Mouse (Mus musculus) splenic B cell, adult 2 months (primary cell): ENCODE results near the gene Nudcd3.
"Not testable (repeated sequence)": the region's sequence is repeated elsewhere in the genome, so short reads cannot be mapped to it uniquely, and the experiment has no call there.

Experiments
- DNase-seq: peaks from one replicate; pipeline ENCODE4 v3.0.0-alpha.2; 2011; ENCODE audit warnings: low read depth, low spot score
- H3K27me3 ChIP-seq: 2 replicates; pipeline ENCODE4 v1.6.1; 2012; ENCODE audit warnings: mild to moderate bottlenecking, low read length, moderate library complexity, mixed read lengths; ENCODE audit not compliant: control insufficient read depth, poor library complexity, insufficient read depth, severe bottlenecking
- H3K36me3 ChIP-seq: 2 replicates; pipeline ENCODE4 v1.6.1; 2012; ENCODE audit warnings: mild to moderate bottlenecking, low read length, moderate library complexity, mixed read lengths; ENCODE audit not compliant: control insufficient read depth, poor library complexity, insufficient read depth, severe bottlenecking

Gene Nudcd3

DNA sequence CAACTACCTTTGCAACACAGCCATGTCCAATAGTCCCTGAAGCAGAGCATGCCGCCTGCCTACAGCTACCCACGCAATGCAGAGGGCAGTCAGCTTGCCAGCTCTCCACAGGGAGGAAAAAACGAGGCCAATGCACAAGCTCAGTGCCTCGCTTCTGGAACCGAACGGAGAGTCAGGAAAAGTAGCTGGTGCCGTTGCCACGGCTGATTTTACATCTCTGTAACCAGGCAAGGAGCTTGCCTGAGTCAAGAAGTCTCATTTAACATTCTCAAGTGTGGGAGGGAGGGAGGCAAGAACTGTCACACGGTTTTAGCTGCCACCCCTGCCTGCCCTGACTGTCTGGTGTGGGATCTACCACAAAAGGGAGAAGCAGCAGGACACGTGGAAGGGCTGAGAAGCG is 79.6 kb downstream of the Nudcd3 start:
- no peak for DNase-seq
- Histone ChIP-seq H3K27me3 (no peaks in the 10 kb centered on the region), H3K36me3 (no peaks in the 10 kb centered on the region)

DNA sequence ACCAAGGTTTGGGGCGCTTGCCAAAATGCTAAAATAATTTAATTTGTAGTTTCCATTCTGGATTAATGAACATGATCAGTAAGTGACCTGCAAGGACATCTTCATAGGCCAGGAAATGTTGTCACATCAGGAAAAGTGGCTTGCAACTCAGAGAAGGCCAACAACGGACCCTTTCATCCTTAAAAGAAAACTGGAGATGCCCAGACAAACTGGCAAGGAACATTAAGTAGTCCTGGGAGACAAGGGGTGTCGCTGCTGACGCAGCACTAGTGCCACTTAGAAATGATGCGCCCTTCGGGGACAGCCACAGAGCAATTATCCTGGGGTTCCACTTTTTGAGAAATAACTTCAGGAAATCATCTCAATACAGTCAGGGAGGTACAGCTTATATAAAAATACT is 80.2 kb downstream of the Nudcd3 start:
- DNase-seq, result no peak
- Histone ChIP-seq H3K27me3 (no peaks in the 10 kb centered on the region), H3K36me3 (no peaks in the 10 kb centered on the region)

DNA sequence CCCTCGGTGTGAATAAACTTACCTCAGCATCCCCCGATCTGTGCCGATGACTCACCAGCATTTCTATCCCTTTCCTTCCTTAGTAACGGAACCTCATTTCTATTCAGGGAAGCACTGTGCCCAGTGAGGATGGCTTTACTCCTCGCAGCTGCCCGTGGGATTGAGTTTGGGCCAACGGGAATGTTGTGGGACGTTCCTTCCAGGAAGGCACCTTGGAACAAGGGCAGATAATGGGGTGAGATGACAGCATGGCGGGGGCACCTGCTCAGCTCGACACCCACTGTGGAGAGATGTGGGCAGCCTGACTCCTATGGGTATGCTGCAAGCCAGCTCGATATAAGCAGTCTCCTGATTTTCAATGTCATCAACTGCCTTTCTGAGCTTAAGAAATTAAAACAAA is 80.9 kb downstream of the Nudcd3 start:
- Histone ChIP-seq H3K27me3 (no peaks in the 10 kb centered on the region), H3K36me3 (no peaks in the 10 kb centered on the region)
- DNase-seq, result no peak

DNA sequence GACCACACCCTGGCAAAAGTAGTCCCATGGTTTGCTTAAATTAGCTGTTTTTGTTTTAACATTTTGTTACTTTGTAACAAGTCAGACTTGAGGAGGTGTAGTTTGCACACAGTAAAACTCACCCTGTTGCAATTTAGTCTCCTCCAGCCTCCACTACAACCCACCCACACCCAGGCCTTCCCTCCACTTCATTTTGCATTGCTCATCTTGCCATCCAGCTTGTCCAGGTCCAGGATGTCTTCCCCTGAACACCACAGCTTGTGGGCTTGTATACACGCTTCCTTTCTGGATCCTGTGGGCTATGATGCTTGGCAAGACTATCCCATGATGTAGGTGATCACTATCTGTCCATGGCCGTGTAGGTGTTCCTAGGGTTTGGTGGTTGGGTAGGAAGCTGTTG is 82.3 kb downstream of the Nudcd3 start:
- no peaks in the 10 kb centered on the region for H3K36me3 ChIP-seq
- H3K27me3 ChIP-seq, result no peaks in the 10 kb centered on the region

DNA sequence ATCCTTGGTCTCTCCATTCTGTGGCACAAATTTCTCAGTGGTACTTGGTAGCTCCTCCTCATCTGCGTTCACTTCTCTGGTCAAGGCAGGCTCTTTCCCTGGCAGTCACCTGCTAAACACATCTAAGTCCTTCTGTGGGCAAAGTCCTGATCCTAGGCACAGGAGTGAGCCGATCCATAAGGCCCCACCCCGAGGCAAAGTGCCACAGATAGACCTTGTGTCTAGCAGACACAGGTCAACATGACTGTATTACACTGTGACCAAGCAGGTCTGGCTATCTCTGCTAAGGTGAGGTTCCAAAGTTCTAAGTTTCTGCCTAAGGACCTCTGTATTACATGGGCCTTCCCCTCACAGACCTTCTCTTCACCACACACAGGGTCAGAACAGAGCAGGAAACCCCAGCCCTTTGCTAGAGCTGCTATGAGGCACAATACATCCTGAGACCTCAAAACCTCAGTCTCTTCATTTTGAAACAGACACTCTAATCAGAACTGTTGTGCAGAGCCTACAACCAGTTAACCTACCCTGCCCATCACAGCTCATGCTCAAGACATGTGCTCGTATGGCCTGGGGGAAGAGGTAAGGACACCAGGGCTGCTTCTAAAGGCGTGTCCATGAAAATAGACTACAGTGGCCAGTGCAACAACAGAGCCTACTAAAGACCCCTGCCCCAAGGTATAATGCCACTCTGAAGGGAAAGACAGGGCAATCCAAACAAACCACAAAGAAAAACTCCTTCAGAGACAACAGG is 88.3 kb downstream of the Nudcd3 start:
- DNase-seq, result no peak
- Histone ChIP-seq H3K36me3 (peaks cover 7% of the 10 kb centered on the region), H3K27me3 (no peaks in the 10 kb centered on the region)

More for the DNA sequence above, 82.3 kb downstream of the Nudcd3 start:
- DNase-seq, result no peak

DNA sequence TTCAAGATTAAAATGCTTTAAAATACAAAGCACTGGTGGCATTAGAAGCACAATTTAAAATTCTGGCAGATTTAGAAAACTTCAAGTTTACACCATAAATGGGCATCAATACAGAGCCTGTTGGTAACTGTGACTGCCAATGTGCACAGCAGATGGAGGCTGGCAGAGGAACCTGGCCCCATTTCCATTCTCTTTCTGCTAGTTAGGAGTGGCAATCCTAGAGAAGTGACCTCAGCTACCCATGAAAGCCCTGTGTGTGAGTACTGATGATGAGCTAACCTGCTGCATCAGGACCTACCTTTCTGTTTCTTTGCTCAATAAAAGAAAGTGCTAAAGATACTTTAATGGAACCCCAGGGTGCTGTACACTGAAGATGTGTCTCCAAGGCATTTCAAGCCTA is 90.2 kb downstream of the Nudcd3 start:
- Histone ChIP-seq H3K36me3 (peaks cover 7% of the 10 kb centered on the region), H3K27me3 (no peaks in the 10 kb centered on the region)
- DNase-seq, result no peak

DNA sequence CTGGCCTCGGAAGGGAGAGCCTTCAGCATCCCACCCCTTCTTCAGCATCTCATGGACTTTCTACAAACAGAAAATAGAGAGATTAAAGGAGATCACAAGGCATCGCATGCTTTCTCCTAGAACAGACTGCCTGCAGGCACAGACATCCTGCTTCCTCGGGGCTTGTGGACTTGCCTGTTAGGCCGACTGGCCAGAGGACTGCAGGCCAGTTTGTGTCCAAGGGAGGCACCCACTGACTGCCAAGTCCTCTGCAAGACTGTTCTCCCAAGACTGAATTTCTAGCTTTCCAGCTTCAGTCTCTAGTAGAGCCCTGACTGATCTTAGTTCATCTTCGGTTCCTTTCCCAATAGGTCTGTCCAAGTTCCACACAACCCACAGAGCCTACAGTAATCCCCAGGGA is 91.9 kb downstream of the Nudcd3 start:
- DNase-seq, result no peak
- H3K36me3 ChIP-seq, result peaks cover 7% of the 10 kb centered on the region
- H3K27me3 ChIP-seq, result no peaks in the 10 kb centered on the region

DNA sequence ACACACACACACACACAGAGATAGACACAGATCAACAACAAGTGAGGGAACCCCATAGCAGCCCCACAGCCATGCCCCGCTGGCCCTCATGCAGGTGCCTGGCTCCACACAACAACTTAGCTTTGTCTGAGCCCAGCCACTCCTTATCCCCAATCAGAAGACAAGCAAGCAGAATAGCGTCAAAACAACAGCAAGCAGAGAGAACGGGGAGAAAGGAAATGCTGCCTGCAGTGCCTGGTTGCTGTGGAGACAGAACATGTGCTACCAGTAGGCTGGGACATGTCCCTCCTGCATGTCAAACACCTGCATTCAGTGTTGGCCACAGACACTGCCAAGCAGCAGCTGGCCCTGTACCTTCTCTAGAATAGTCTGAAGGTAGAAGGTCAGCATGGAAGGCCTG is 92.5 kb downstream of the Nudcd3 start:
- H3K36me3 ChIP-seq, result peaks cover 7% of the 10 kb centered on the region
- H3K27me3 ChIP-seq, result no peaks in the 10 kb centered on the region
- no peak for DNase-seq

DNA sequence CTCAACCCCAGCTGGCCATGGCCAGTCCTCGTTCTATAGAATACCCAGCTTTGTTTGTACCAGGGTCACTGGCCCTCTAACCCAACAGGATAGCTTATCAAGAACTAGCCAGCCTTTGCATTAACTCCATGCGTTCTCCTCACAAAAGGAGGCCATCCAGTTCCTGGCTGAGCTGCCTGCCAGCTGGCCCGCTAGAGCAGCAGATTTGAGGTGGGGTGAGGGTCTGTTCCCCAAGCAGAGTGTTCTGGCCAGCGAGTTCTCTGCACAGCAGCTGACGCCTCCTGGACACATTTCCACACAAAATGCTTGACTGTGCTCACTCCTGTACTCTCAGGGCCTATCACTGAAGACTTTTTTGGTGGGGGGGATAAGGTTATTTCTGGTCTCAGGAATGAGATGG is 95.5 kb downstream of the Nudcd3 start:
- no peak for DNase-seq
- Histone ChIP-seq H3K27me3 (no peaks in the 10 kb centered on the region), H3K36me3 (peaks cover 7% of the 10 kb centered on the region)

DNA sequence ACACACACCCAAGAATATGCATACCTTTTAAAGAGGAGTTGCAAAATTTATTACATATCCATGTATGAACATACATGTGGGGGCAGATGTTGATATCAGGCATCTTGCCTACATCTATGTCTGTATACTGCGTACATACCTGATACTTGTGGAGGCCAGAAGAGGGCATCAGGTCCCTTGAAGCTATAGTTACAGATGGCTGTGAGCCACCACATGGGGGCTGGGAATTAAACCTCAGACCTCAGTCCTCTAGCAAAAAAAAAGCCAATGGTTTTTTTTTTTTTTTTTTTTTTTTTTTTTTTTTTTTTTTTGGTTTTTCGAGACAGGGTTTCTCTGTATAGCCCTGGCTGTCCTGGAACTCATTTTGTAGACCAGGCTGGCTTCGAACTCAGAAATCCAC is 103.6 kb downstream of the Nudcd3 start:
- not testable (repeated sequence) for H3K27me3 ChIP-seq, DNase-seq

DNA sequence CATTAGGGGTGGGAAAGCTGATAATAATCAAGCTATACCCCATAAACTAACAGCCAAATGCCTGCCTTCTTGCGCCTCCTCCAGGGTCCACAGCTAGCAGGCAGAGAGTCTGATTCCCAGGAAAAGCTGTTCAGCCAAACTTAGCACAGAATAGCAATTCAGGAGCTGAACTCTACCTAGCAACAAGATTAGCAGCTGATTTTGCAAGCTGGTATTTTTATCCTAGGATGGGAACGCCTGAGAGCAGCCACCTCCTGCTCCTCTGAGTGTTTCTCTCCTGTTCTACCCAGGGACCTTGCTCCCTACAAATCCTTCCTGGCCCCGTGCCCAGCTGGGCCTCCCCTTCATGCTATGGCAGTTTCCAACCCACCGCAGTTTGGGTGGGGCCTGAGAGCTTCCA is 113.2 kb downstream of the Nudcd3 start:
- Histone ChIP-seq H3K36me3 (no peaks in the 10 kb centered on the region), H3K27me3 (no peaks in the 10 kb centered on the region)
- no peak for DNase-seq

More for the DNA sequence above, 103.6 kb downstream of the Nudcd3 start:
- not testable (repeated sequence) for H3K36me3 ChIP-seq

DNA sequence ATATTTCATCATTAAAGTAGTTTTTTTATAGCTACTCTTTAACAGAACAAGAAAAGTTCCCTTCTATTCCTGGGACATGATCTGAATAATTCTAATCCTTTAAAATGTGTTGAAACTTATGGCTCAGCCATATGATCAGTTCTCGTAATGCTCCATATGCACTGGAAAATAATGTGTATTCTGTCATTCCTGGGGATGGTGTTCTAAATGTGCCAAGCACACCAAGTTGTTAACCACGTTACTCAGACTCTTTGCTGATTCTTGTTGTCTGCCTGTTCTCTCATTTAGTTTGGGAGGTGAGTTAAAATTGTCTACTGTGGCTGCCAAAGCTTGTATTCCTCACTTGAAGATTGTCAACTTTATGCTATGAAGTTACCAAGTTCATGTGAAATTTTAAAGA is 121.5 kb downstream of the Nudcd3 start:
- no peaks in the 10 kb centered on the region for H3K36me3 ChIP-seq
- no peaks in the 10 kb centered on the region for H3K27me3 ChIP-seq
- DNase-seq, result no peak

DNA sequence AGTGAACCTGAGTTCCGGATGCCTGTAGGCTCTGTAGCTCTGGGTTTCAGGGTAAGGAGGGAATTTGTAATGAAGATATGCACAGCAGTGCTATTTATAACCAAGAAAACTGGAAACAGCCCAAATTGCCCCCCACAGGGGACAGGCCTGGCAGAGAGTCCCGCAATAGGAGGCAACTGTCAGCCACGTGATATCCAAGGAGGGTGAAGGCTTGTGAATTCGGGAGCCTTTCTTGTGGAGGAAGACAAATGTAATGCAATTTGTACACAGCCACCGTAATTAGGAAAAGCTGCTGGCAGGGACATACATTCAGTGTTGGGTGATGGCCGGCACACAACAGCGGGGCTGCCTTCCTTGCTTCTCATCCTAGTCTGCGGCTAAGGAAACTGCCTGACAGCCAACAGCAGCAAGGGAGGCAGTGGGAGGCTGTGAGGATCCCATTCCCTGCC is 124.6 kb downstream of the Nudcd3 start:
- DNase-seq, result no peak
- no peaks in the 10 kb centered on the region for H3K36me3 ChIP-seq
- H3K27me3 ChIP-seq, result no peaks in the 10 kb centered on the region

DNA sequence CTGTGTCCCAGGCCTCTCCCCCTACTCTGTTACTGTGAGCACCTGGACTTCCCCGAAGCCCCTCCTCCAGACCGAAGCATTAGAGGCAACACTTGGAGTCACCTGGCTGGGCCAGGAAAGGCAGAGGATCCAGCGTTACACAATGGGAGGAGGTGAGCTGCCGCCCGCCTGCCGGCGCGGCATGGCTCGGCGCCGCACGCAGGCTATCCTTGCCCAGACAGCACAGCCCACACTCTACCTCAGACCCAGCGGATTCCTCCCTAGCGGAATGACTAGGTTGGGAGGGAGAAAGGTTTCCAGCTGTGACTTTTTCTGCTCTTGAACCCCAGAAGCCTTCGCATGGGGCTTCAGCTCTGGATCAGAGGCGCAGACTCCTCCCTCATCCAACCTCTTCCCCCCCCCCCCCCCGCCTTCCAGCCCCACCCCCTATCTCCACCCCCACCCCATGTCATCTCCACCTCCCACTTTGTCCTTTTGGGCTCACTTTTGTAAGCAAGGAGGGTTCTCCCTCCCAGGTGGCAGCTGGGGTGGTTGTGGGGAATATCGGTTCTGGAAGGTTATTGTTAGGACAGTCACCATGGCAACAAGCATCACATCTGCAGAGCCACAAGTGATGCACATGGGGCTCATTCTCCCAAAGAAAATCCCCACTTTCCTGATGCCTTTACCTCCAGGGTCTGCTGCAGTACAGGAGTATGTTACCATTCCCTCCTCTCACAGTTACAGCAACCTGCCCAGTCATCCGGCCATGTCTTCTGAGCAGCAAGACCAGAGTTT is 131.8 kb downstream of the Nudcd3 start:
- no peaks in the 10 kb centered on the region for H3K36me3 ChIP-seq
- DNase-seq, result no peak
- no peaks in the 10 kb centered on the region for H3K27me3 ChIP-seq

DNA sequence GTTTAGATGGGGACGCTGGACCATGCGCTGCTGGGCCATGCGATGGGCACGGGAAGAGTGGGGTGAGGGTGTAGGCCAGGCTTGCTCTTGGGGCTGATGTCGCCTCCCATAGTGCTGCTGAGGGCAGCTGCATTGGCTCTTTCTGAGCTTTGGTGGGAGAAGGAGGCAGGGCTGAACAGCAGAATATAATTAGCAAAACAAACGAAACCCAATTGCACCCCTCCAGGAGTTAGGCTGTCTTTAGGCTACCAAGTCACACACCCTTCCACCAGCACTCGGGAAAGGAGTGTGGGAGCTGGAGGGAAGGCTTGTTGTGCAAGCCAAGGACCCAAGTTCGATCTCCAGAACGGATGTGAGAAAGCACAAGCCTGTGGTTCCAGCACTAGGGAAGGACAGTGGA is 133.1 kb downstream of the Nudcd3 start:
- DNase-seq, result no peak
- no peaks in the 10 kb centered on the region for H3K36me3 ChIP-seq
- H3K27me3 ChIP-seq, result no peaks in the 10 kb centered on the region
